In genomic region chr1:174364882-174365451, GRCm38 (mm10) we compare ENCODE assay signal across 32 mouse cellular contexts. TPM values are rescaled to one million over a fixed set of nuclear protein-coding genes. Genes with fewer than 3 reads are reported as not detected.
"Had no signal": no experiment of that assay in that cellular context is flagged by ENCODE, and none has a peak within 500 bp of the region (broad histone marks: within the 10 kb centered on the region; RNA-seq: fewer than 3 reads in every experiment).

TSS of gene Olfr417 (plus strand) at chr1:174365122.

- H3K9me3 ChIP-seq: megakaryocyte, embryonic 14.5 days; midbrain, embryonic 12.5 days; neural tube, embryonic 13.5 days had no signal

- H3K4me2 ChIP-seq: lung, embryonic 14.5 days; midbrain, embryonic 12.5 days; neural tube, embryonic 13.5 days had no signal

- H3K36me3 ChIP-seq: midbrain, embryonic 12.5 days; neural tube, embryonic 13.5 days had no signal

- H3K27me3 ChIP-seq: megakaryocyte, embryonic 14.5 days; midbrain, embryonic 12.5 days; neural tube, embryonic 13.5 days had no signal

- ATAC-seq: intestine, embryonic 16.5 days; lung, postnatal 0 days; midbrain, embryonic 16.5 days had no signal

- H3K4me1 ChIP-seq: midbrain, embryonic 12.5 days; neural tube, embryonic 13.5 days had no signal

- H3K4me3 ChIP-seq: left cerebral cortex, adult 2 months; megakaryocyte, embryonic 14.5 days; midbrain, embryonic 12.5 days; myocyte; neural tube, embryonic 13.5 days had no signal

- H3K9ac ChIP-seq: lung, embryonic 14.5 days; midbrain, embryonic 12.5 days; neural tube, embryonic 13.5 days had no signal

- H3K27ac ChIP-seq: kidney, postnatal 0 days; left cerebral cortex, adult 2 months; macrophage; midbrain, embryonic 12.5 days; neural tube, embryonic 13.5 days had no signal

- DNase-seq: kidney, adult 2 months; kidney, postnatal 25 days; layer of hippocampus, postnatal 36 days; lung, embryonic 14.5 days; retina, postnatal 1 day; right cerebral cortex, postnatal 25 days; thymus, adult 18-20 months; thymus, postnatal 36 days had no signal

RNA-seq across cellular contexts. Expression of gene Olfr417, which starts in this region (rescaled TPM):
- total RNA-seq: layer of hippocampus, adult 8-10 months; layer of hippocampus, postnatal 10 days; layer of hippocampus, postnatal 36 days; left cerebral cortex, adult 2 months; left cerebral cortex, postnatal 10 days; left cerebral cortex, postnatal 36 days; monocyte, adult 5-6 weeks; neutrophil, adult 5-6 weeks had no signal
- polyA plus RNA-seq: intestine, embryonic 16.5 days; kidney, adult 2 months; kidney, embryonic 14.5 days; kidney, postnatal 0 days; limb, embryonic 11.5 days; limb, embryonic 14.5 days; lung, embryonic 14.5 days; lung, postnatal 0 days; macrophage; midbrain, embryonic 12.5 days; midbrain, embryonic 16.5 days; myocyte; neural tube, embryonic 13.5 days; small intestine, adult 2 months; spleen, adult 2 months; stomach, embryonic 16.5 days; testis, adult 2 months; urinary bladder, adult 2 months had no signal
